Mouse (Mus musculus) liver, adult 2 months (tissue): ENCODE measurements around the gene Espn. TPM values are rescaled to one million over a fixed set of nuclear protein-coding genes. Genes with fewer than 3 reads are reported as not detected.
A peak's percentile ranks its signal among the peaks of the same experiment; 100 is the strongest.

ENCODE experiments used
- DNase-seq: peaks from one replicate; pipeline ENCODE4 v3.0.0-alpha.2; 2011; ENCODE audit warnings: low read depth, low spot score; ENCODE audit errors: extremely low read depth
- H3K27ac ChIP-seq: fragments of 200-500 bp; replicated peaks from 2 replicates; pipeline ENCODE4 v1.5.1; 2012; ENCODE audit warnings: low read depth, mild to moderate bottlenecking, control low read depth, inconsistent platforms, low read length; ENCODE audit not compliant: insufficient read depth
- H3K27me3 ChIP-seq: fragments of 200-500 bp; 2 replicates; pipeline ENCODE4 v1.6.1; 2012; ENCODE audit warnings: mild to moderate bottlenecking, moderate library complexity, low read length, inconsistent platforms; ENCODE audit not compliant: control insufficient read depth, insufficient read depth
- H3K36me3 ChIP-seq: fragments of 200-500 bp; 2 replicates; pipeline ENCODE4 v1.6.1; 2012; ENCODE audit warnings: low read length, inconsistent platforms; ENCODE audit not compliant: control insufficient read depth, insufficient read depth
- H3K4me1 ChIP-seq: fragments of 200-500 bp; 2 replicates; pipeline ENCODE4 v1.6.1; 2011; ENCODE audit warnings: low read length; ENCODE audit not compliant: control insufficient read depth, insufficient read depth
- H3K4me3 ChIP-seq: fragments of 200-500 bp; 2 replicates; pipeline ENCODE4 v1.5.1; 2011; ENCODE audit warnings: low read depth, mild to moderate bottlenecking, control low read depth, low read length, moderate library complexity; ENCODE audit not compliant: insufficient read depth
- H3K79me2 ChIP-seq: fragments of 200-500 bp; 2 replicates; pipeline ENCODE4 v1.6.1; 2012; ENCODE audit warnings: inconsistent platforms, mild to moderate bottlenecking, low read length, moderate library complexity; ENCODE audit not compliant: control insufficient read depth, insufficient read depth
- H3K9ac ChIP-seq: fragments of 200-500 bp; 2 replicates; pipeline ENCODE4 v1.6.1; 2012; ENCODE audit warnings: low read depth, mild to moderate bottlenecking, control low read depth, inconsistent platforms, low read length
- CTCF ChIP-seq: fragments of 200-500 bp; IDR thresholded peaks from 2 replicates; pipeline ENCODE4 v1.5.1; 2011; ENCODE audit warnings: low read depth, low read length, control low read depth
- POLR2A ChIP-seq: fragments of 200-500 bp; IDR thresholded peaks from 2 replicates; pipeline ENCODE4 v1.6.1; 2011; ENCODE audit warnings: low read length, control low read depth; ENCODE audit not compliant: insufficient read depth; ENCODE audit errors: extremely low read depth
- WGBS: fragments of 180-500 bp; shearing (Covaris S2); methylation state at CpG from one replicate; pipeline ENCODE4 v1.1.7; 2018; 5-methylcytosine and 5-hydroxymethylcytosine counted together
- polyA plus RNA-seq: library from polyadenylated mRNA; depleted of rRNA; stranded (reverse); fragments of >200 nt; gene quantifications from 2 replicates; pipeline ENCODE4 v1.2.3, GENCODE M21; 2012
- total RNA-seq: library from RNA; depleted of rRNA; stranded (reverse); fragments of >200 nt; gene quantifications from 2 replicates; pipeline ENCODE4 v1.2.3, GENCODE M21; 2014

Espn gene
- total and polyA plus RNA-seq, 2 experiments = 0.28 to 1.4 TPM

DNA sequence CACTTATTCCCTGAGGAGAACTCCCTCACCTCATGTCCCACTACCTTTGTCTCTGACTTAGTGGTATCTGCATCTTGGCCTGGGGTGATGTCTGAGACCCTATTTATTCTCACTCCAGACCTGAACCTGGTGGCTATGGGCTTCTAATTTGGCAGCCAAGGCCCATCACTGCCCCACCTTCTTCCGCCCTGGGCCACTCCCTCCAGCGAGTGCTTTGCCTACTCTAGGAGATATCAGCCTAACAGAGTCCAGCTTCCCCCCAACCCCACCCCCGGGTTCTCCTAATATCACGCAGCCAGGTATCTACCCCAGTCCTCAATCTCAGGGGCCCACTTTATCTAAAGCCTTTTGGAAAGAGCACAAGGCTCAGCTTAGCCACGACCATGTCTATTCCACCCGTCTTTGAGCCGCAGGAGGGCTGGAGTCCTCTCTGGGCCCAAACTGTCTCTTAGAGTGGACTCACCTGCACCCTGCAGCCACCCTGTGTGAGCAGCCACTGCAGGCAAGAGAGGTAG, 663 bp downstream of the Espn start:
- no peak overlapping the region for H3K9ac ChIP-seq
- H3K27me3 ChIP-seq = peaks cover 6% of the 10 kb centered on the region
- H3K36me3 ChIP-seq = no peaks in the 10 kb centered on the region
- H3K27ac ChIP-seq = no peak overlapping the region
- WGBS = 49% methylated on average over 7 of the region's 7 CpGs
- H3K4me3 ChIP-seq = peak overlapping the region; percentile 30; the same call in 1 of the 2 replicates
- TF ChIP-seq CTCF (no peak), POLR2A (no peak)
- H3K4me1 ChIP-seq = no peaks in the 10 kb centered on the region
- no peaks in the 10 kb centered on the region for H3K79me2 ChIP-seq
- no peak for DNase-seq

- TF ChIP-seq POLR2A = no peak
- no peak for TF ChIP-seq CTCF
- Histone ChIP-seq H3K4me3 (no peak overlapping the region), H3K79me2 (no peaks in the 10 kb centered on the region), H3K36me3 (no peaks in the 10 kb centered on the region), H3K4me1 (no peaks in the 10 kb centered on the region), H3K27ac (no peak overlapping the region), H3K9ac (no peak overlapping the region), H3K27me3 (peaks cover 6% of the 10 kb centered on the region)
- DNase-seq = no peak
- 80% methylated on average over 4 of the region's 4 CpGs for WGBS
Measured at GRCm38 (mm10) chr4:152150546-152150945, 1.6 kb downstream of the Espn start.

DNA sequence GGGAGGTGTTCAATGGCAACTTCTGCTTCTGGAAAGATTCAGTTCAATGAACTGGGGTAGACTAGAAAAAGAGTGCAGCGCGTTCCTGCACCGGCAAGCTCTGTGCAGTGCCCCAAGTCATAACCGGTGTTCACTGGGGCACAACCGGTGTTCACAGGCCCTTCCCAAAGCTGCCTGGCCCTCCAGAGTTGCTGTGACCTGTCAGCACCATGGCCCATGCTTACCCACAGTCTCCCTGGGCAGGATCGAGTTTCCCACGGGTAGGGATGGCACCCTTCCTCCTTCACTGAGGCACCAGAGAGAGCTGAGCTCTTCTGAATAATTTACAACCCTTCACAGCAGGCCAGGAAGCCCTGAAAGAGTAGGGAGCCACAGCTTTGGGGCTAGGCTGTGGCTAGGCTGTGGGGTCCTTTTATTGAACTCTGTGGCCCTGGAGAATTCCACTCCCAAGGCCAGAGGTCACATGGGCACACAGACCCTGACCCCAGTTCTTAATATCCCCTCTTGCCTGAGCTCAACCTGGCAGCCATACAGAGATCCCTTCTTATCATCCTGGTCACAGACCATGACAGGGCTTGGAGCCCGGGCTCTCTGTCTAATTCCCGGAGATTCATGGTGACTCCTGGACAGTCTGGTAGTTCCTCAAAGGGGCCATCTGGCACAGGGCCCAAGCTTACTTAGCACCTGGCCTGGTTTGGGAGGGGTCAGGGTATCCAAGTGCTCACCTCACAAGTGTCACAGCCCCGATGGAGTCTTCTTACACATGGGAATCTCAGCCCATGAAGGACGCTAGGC, 5.9 kb downstream of the Espn start:
- no peaks in the 10 kb centered on the region for H3K27me3 ChIP-seq
- no peak overlapping the region for H3K9ac ChIP-seq
- no peaks in the 10 kb centered on the region for H3K4me1 ChIP-seq
- H3K36me3 ChIP-seq = no peaks in the 10 kb centered on the region
- 79% methylated on average over 11 of the region's 11 CpGs for WGBS
- TF ChIP-seq POLR2A (no peak), CTCF (no peak)
- DNase-seq = no peak
- H3K27ac ChIP-seq = no peak overlapping the region
- H3K4me3 ChIP-seq = no peak overlapping the region
- no peaks in the 10 kb centered on the region for H3K79me2 ChIP-seq

DNA sequence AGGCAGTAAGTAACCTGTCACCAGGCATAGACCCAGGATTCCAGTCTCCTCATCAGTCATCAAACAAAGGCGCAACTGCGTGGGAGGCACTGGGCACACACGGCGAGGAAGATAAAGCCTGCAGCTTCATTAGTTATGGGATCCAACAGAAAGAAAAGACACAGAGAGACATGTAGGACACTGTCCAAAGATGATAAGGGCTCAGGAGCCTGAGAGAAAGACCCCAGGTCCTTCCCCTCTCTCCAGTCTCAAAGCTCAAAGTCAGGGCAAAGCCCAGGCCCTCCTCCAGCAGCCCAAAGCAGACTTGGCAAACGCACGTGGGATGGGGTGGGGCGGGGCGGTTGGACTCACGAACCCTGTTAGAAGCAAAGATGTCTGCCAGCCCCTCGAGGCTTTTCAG, 6.7 kb downstream of the Espn start:
- no peak for DNase-seq
- Histone ChIP-seq H3K4me3 (no peak overlapping the region), H3K27me3 (no peaks in the 10 kb centered on the region), H3K4me1 (no peaks in the 10 kb centered on the region), H3K9ac (no peak overlapping the region), H3K27ac (no peak overlapping the region), H3K36me3 (no peaks in the 10 kb centered on the region), H3K79me2 (no peaks in the 10 kb centered on the region)
- TF ChIP-seq POLR2A (no peak), CTCF (no peak)
- whole genome bisulfite sequencing = 35% methylated on average over 10 of the region's 10 CpGs

DNA sequence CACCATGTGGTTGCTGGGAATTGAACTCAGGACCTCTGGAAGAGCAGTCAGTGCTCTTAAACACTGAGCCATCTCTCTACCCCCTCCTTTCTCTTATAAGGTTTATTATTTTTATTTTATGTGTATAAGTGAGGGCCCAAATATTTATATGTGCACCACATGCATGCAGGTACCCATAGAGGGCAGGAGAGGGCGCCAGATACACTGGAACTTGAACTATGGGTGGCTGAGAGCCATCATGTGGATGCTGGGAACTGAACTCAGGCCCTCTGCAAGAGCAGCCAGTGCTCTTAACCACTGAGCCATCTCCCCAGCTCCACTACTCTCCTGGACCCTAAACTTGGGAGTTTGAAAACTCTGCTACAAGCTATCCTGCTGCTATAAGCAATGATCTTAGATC, 8.5 kb downstream of the Espn start:
- no peak for TF ChIP-seq POLR2A
- TF ChIP-seq CTCF = no peak
- Histone ChIP-seq H3K4me3 (no peak overlapping the region), H3K27ac (no peak overlapping the region), H3K27me3 (no peaks in the 10 kb centered on the region), H3K79me2 (no peaks in the 10 kb centered on the region), H3K4me1 (peaks cover 3% of the 10 kb centered on the region; the same call in 1 of the 2 replicates), H3K36me3 (no peaks in the 10 kb centered on the region), H3K9ac (no peak overlapping the region)
- WGBS = 36% methylated on average over 1 of the region's 1 CpGs
- DNase-seq = no peak

GRCm38 (mm10) chr4:152141521-152142135, 10.5 kb downstream of the Espn start:
- Histone ChIP-seq H3K4me3 (no peak overlapping the region), H3K4me1 (peaks cover 5% of the 10 kb centered on the region; the same call in 1 of the 2 replicates), H3K36me3 (no peaks in the 10 kb centered on the region), H3K27me3 (no peaks in the 10 kb centered on the region), H3K27ac (no peak overlapping the region), H3K9ac (no peak overlapping the region), H3K79me2 (no peaks in the 10 kb centered on the region)
- no peak for TF ChIP-seq POLR2A
- no peak for TF ChIP-seq CTCF
- 77% methylated on average over 8 of the region's 8 CpGs for WGBS
- DNase-seq = no peak
